Mouse (Mus musculus): ENCODE results near the gene Gm10720.
"Not testable (repeated sequence)": the region's sequence is repeated elsewhere in the genome, so short reads cannot be mapped to it uniquely, and the experiment has no call there.

- not testable (repeated sequence) for TF ChIP-seq CTCF, POLR2A (IDR thresholded peaks at IDR 0.05; ENCODE audit: insufficient read depth, low read depth, low read length)
Measured at GRCm38 (mm10) chr9:3027200-3027599, 11.7 kb downstream of the Gm10720 start.

Data from olfactory bulb, adult 2 months (tissue).